Comparison of ENCODE assay signal across 25 mouse cellular contexts in genomic region chr19:14314301-14314700, GRCm38 (mm10).
DNase-seq lines count a peak whose midpoint lies in the region; ATAC-seq lines count a peak whose summit lies in the region.
"Had no signal": no experiment of that assay in that cellular context is flagged by ENCODE, and none has a peak within 500 bp of the region (broad histone marks: within the 10 kb centered on the region; RNA-seq: fewer than 3 reads in every experiment).

No protein-coding gene starts in this region.

- no peak overlapping the region for H3K9ac ChIP-seq in hindbrain, embryonic 15.5 days
- no peak overlapping the region for H3K9ac ChIP-seq in hindbrain, embryonic 14.5 days
- no peak overlapping the region for H3K9ac ChIP-seq in midbrain, embryonic 14.5 days (replicated peaks; ENCODE audit: low read length)
- H3K9ac ChIP-seq in midbrain, embryonic 15.5 days, result no peak overlapping the region
- H3K9ac ChIP-seq: embryonic facial prominence, embryonic 12.5 days; forebrain, embryonic 12.5 days; heart, embryonic 13.5 days; hindbrain, embryonic 12.5 days; limb, embryonic 13.5 days; liver, embryonic 13.5 days had no signal

- WGBS in hindbrain, embryonic 15.5 days, result 49% methylated on average over 7 of the region's 7 CpGs
- 58% methylated on average over 7 of the region's 7 CpGs for WGBS in hindbrain, embryonic 14.5 days
- WGBS in midbrain, embryonic 14.5 days, result 63% methylated on average over 7 of the region's 7 CpGs
- WGBS in midbrain, embryonic 15.5 days, result 49% methylated on average over 7 of the region's 7 CpGs

- H3K27ac ChIP-seq in hindbrain, embryonic 15.5 days (replicated peaks), result no peak overlapping the region
- no peak overlapping the region for H3K27ac ChIP-seq in hindbrain, embryonic 14.5 days
- H3K27ac ChIP-seq in midbrain, embryonic 14.5 days (replicated peaks; ENCODE audit: low read depth, low read length), result no peak overlapping the region
- no peak overlapping the region for H3K27ac ChIP-seq in midbrain, embryonic 15.5 days
- H3K27ac ChIP-seq: embryonic facial prominence, embryonic 12.5 days; forebrain, embryonic 12.5 days; heart, embryonic 13.5 days; hindbrain, embryonic 12.5 days; limb, embryonic 13.5 days; liver, embryonic 13.5 days had no signal

- no peaks in the 10 kb centered on the region for H3K36me3 ChIP-seq in hindbrain, embryonic 15.5 days
- no peaks in the 10 kb centered on the region for H3K36me3 ChIP-seq in hindbrain, embryonic 14.5 days (replicated peaks; ENCODE audit: control insufficient read depth, insufficient read depth)
- H3K36me3 ChIP-seq in midbrain, embryonic 14.5 days (ENCODE audit: control insufficient read depth, insufficient read depth, low read length), result no peaks in the 10 kb centered on the region
- no peaks in the 10 kb centered on the region for H3K36me3 ChIP-seq in midbrain, embryonic 15.5 days (replicated peaks)
- H3K36me3 ChIP-seq: embryonic facial prominence, embryonic 12.5 days; forebrain, embryonic 12.5 days; heart, embryonic 13.5 days; hindbrain, embryonic 12.5 days; limb, embryonic 13.5 days; liver, embryonic 13.5 days had no signal

- no peak for ATAC-seq in hindbrain, embryonic 15.5 days (ENCODE audit: low FRiP score, low read depth)
- ATAC-seq in hindbrain, embryonic 14.5 days (ENCODE audit: low FRiP score), result no peak
- no peak for ATAC-seq in midbrain, embryonic 14.5 days (ENCODE audit: low FRiP score, low TSS enrichment)
- ATAC-seq in midbrain, embryonic 15.5 days (replicated peaks), result no peak
- no peak for ATAC-seq in megakaryocyte progenitor cell, adult 5-6 weeks (replicated peaks; ENCODE audit: poor library complexity)

- peak overlapping the region; percentile 21; the same call in 1 of the 2 replicates for H3K4me2 ChIP-seq in hindbrain, embryonic 15.5 days
- no peak overlapping the region for H3K4me2 ChIP-seq in hindbrain, embryonic 14.5 days (replicated peaks)
- H3K4me2 ChIP-seq in midbrain, embryonic 14.5 days (ENCODE audit: low read length), result no peak overlapping the region
- no peak overlapping the region for H3K4me2 ChIP-seq in midbrain, embryonic 15.5 days
- H3K4me2 ChIP-seq: embryonic facial prominence, embryonic 12.5 days; forebrain, embryonic 12.5 days; heart, embryonic 13.5 days; hindbrain, embryonic 12.5 days; limb, embryonic 13.5 days; liver, embryonic 13.5 days had no signal

- no peak overlapping the region for H3K4me3 ChIP-seq in hindbrain, embryonic 15.5 days
- no peak overlapping the region for H3K4me3 ChIP-seq in hindbrain, embryonic 14.5 days (replicated peaks; ENCODE audit: low read length)
- H3K4me3 ChIP-seq in midbrain, embryonic 14.5 days (replicated peaks; ENCODE audit: low read depth, low read length), result no peak overlapping the region
- H3K4me3 ChIP-seq in midbrain, embryonic 15.5 days, result no peak overlapping the region
- H3K4me3 ChIP-seq: embryonic facial prominence, embryonic 12.5 days; forebrain, embryonic 12.5 days; heart, embryonic 13.5 days; hindbrain, embryonic 12.5 days; limb, embryonic 13.5 days; liver, embryonic 13.5 days had no signal

- H3K4me1 ChIP-seq in hindbrain, embryonic 15.5 days (replicated peaks), result no peaks in the 10 kb centered on the region
- H3K4me1 ChIP-seq in hindbrain, embryonic 14.5 days (replicated peaks; ENCODE audit: control insufficient read depth, insufficient read depth, low read length), result no peaks in the 10 kb centered on the region
- no peaks in the 10 kb centered on the region for H3K4me1 ChIP-seq in midbrain, embryonic 14.5 days (ENCODE audit: control insufficient read depth, insufficient read depth, low read length)
- H3K4me1 ChIP-seq in midbrain, embryonic 15.5 days, result no peaks in the 10 kb centered on the region
- H3K4me1 ChIP-seq: embryonic facial prominence, embryonic 12.5 days; forebrain, embryonic 12.5 days; heart, embryonic 13.5 days; hindbrain, embryonic 12.5 days; limb, embryonic 13.5 days; liver, embryonic 13.5 days had no signal

- no peaks in the 10 kb centered on the region for H3K9me3 ChIP-seq in hindbrain, embryonic 15.5 days
- H3K9me3 ChIP-seq in hindbrain, embryonic 14.5 days (ENCODE audit: control insufficient read depth, low read length), result no peaks in the 10 kb centered on the region
- H3K9me3 ChIP-seq in midbrain, embryonic 14.5 days (ENCODE audit: control insufficient read depth, low read length), result no peaks in the 10 kb centered on the region
- H3K9me3 ChIP-seq in midbrain, embryonic 15.5 days, result no peaks in the 10 kb centered on the region
- H3K9me3 ChIP-seq: embryonic facial prominence, embryonic 12.5 days; forebrain, embryonic 12.5 days; heart, embryonic 13.5 days; hindbrain, embryonic 12.5 days; limb, embryonic 13.5 days; liver, embryonic 13.5 days had no signal

- no peaks in the 10 kb centered on the region for H3K27me3 ChIP-seq in hindbrain, embryonic 15.5 days
- H3K27me3 ChIP-seq in hindbrain, embryonic 14.5 days (ENCODE audit: control insufficient read depth, insufficient read depth, low read length), result no peaks in the 10 kb centered on the region
- no peaks in the 10 kb centered on the region; the same call in 1 of the 2 replicates for H3K27me3 ChIP-seq in midbrain, embryonic 14.5 days (ENCODE audit: control insufficient read depth, insufficient read depth, low read length)
- H3K27me3 ChIP-seq in midbrain, embryonic 15.5 days (replicated peaks), result no peaks in the 10 kb centered on the region; the same call in 1 of the 2 replicates
- H3K27me3 ChIP-seq: embryonic facial prominence, embryonic 12.5 days; forebrain, embryonic 12.5 days; hindbrain, embryonic 12.5 days; limb, embryonic 13.5 days; liver, embryonic 13.5 days had no signal

- DNase-seq in cerebellum, postnatal 10 days, result peak; percentile 24 to 26
- DNase-seq in cerebellum, adult 18-20 months, result no peak
- no peak for DNase-seq in hindbrain, embryonic 14.5 days (ENCODE audit: low spot score)
- DNase-seq in midbrain, embryonic 14.5 days, result peak; percentile 55
- DNase-seq in layer of hippocampus, postnatal 36 days, result peak; percentile 9
- DNase-seq: adrenal gland, postnatal 10 days; cerebellum, adult 9-11 months; gastrocnemius, postnatal 14 days; heart, adult 18-20 months; heart, postnatal 14 days; kidney, adult 8-10 months; kidney, postnatal 10 days; liver, embryonic 13.5 days; lung, adult 2 months; lung, postnatal 14 days; retina, postnatal 1 day; right cerebral cortex, postnatal 25 days had no signal

Comparison
In these comparisons a context has a peak if more than half of its experiments do, and no peak if none do; other contexts are left out.
1. DNase-seq: peak in cerebellum, postnatal 10 days (2 of 2), midbrain, embryonic 14.5 days (single experiment) and layer of hippocampus, postnatal 36 days (2 of 2); none in cerebellum, adult 18-20 months (0 of 2) and hindbrain, embryonic 14.5 days (single experiment).